Mouse (Mus musculus): Measurements from ENCODE around the gene Hsd11b2. TPM values are rescaled to one million over a fixed set of nuclear protein-coding genes. Genes with fewer than 3 reads are reported as not detected.
A peak's percentile ranks its signal among the peaks of the same experiment; 100 is the strongest.

Gene Hsd11b2
- polyA plus RNA-seq, 1 experiment from 2014 or later = 1.7 TPM

- WGBS = 59% methylated on average over 4 of the region's 4 CpGs
- H3K27ac ChIP-seq (replicated peaks) = no peak overlapping the region
- 0 out of 2 replicates have a peak, but pooled peaks cover 3% of the 10 kb centered on the region for H3K36me3 ChIP-seq
- peaks cover 7% of the 10 kb centered on the region; the same call in 1 of the 2 replicates for H3K27me3 ChIP-seq
- no peak overlapping the region for H3K4me3 ChIP-seq
- no peak for ATAC-seq (replicated peaks)
- H3K4me1 ChIP-seq = peaks cover 38% of the 10 kb centered on the region
- no peak overlapping the region for H3K4me2 ChIP-seq (replicated peaks)
- no peaks in the 10 kb centered on the region for H3K9me3 ChIP-seq
- 0 out of 2 replicates have a peak overlapping the region, but pooled peaks have one; percentile 14 for H3K9ac ChIP-seq (replicated peaks)
These were observed 43.3 kb upstream of the Hsd11b2 start for GRCm38 (mm10) chr8:105475254-105475653.

DNA sequence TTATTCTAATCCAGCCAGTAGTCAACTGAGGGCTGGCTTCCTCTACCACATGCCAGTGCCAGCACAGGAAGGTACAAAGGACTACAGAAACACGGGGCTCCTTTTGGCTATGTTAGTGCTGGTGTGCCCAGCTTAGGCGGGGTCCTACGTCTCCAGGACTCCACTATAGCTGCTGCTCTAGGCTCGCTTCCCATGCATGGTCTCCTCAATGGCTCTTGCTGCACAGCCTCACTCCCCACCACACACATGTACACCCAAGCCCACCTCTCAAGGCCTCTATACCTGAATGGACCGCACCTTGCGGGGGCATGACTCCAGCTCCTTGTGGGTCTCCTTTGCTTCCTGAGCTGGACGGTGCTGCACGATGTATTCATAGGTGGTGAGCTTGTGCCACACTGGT is 42.8 kb upstream of the Hsd11b2 start:
- no peak for ATAC-seq (replicated peaks)
- Histone ChIP-seq H3K27ac (replicated peaks) (no peak overlapping the region), H3K4me1 (peaks cover 33% of the 10 kb centered on the region), H3K4me3 (no peak overlapping the region), H3K27me3 (peaks cover 7% of the 10 kb centered on the region; the same call in 1 of the 2 replicates), H3K9ac (replicated peaks) (no peak overlapping the region), H3K4me2 (replicated peaks) (no peak overlapping the region), H3K9me3 (no peaks in the 10 kb centered on the region), H3K36me3 (0 out of 2 replicates have a peak, but pooled peaks cover 3% of the 10 kb centered on the region)
- WGBS = 90% methylated on average over 8 of the region's 8 CpGs

- H3K36me3 ChIP-seq = 0 out of 2 replicates have a peak, but pooled peaks cover 3% of the 10 kb centered on the region
- no peak overlapping the region for H3K4me3 ChIP-seq
- no peaks in the 10 kb centered on the region for H3K9me3 ChIP-seq
- H3K27ac ChIP-seq (replicated peaks) = no peak overlapping the region
- 93% methylated on average over 7 of the region's 7 CpGs for WGBS
- no peak overlapping the region for H3K9ac ChIP-seq (replicated peaks)
- peaks cover 29% of the 10 kb centered on the region for H3K4me1 ChIP-seq
- peaks cover 7% of the 10 kb centered on the region; the same call in 1 of the 2 replicates for H3K27me3 ChIP-seq
- no peak overlapping the region for H3K4me2 ChIP-seq (replicated peaks)
- no peak for ATAC-seq (replicated peaks)
These were observed 42.4 kb upstream of the Hsd11b2 start for GRCm38 (mm10) chr8:105476161-105476560.

GRCm38 (mm10) chr8:105476628-105477413 is 41.7 kb upstream of the Hsd11b2 start:
- Histone ChIP-seq H3K36me3 (0 out of 2 replicates have a peak, but pooled peaks cover 3% of the 10 kb centered on the region), H3K4me2 (replicated peaks) (no peak overlapping the region), H3K9me3 (no peaks in the 10 kb centered on the region), H3K4me3 (no peak overlapping the region), H3K4me1 (peaks cover 23% of the 10 kb centered on the region), H3K27me3 (peaks cover 7% of the 10 kb centered on the region; the same call in 1 of the 2 replicates), H3K27ac (replicated peaks) (no peak overlapping the region), H3K9ac (replicated peaks) (no peak overlapping the region)
- no peak for ATAC-seq (replicated peaks)
- WGBS = 41% methylated on average over 25 of the region's 25 CpGs

DNA sequence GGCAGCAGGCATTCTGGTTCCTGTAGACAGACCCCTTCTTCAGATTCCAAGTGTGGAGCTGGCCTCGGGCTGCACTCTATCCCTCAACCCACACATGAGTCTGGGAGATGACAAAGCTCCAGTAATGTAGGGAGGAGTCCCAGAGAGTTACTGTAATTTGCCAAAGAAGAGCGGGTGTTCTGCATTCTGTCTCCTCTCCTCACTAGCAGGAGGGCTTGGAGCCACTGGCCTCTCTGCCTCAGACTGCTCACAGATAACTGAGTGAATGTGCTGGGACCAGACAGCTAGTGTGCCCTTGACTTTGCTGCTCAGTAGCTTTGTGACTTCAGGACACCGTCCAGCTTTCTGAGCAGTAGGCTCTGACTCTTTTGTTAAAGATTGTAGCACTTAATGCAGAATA is 40.8 kb upstream of the Hsd11b2 start:
- no peak overlapping the region for H3K27ac ChIP-seq (replicated peaks)
- ATAC-seq (replicated peaks) = no peak
- peaks cover 7% of the 10 kb centered on the region; the same call in 1 of the 2 replicates for H3K27me3 ChIP-seq
- H3K9ac ChIP-seq (replicated peaks) = no peak overlapping the region
- 88% methylated on average over 3 of the region's 3 CpGs for WGBS
- H3K4me2 ChIP-seq (replicated peaks) = no peak overlapping the region
- H3K36me3 ChIP-seq = 0 out of 2 replicates have a peak, but pooled peaks cover 3% of the 10 kb centered on the region
- no peak overlapping the region for H3K4me3 ChIP-seq
- peaks cover 18% of the 10 kb centered on the region for H3K4me1 ChIP-seq
- no peaks in the 10 kb centered on the region for H3K9me3 ChIP-seq

DNA sequence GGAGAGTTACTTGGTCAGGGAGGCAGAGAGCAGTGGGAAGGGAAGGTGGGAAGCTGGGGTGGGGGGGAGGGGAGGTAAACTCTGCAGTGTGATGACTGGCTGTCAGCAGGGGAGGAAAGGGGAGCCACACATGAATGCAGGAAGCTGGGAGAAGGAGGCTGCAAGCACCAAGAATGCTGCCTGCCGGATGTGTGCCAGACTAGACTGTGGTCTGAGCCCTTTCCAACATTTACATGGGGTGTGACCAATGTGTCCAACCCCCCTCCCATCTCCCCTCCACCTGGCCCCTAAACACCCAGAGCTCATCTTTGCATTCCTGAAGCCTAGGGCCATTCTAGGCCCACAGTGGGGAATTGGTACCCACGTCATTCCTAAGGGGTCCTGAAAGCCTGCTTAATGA is 37.5 kb upstream of the Hsd11b2 start:
- no peaks in the 10 kb centered on the region for H3K4me1 ChIP-seq
- no peak for ATAC-seq (replicated peaks)
- H3K27ac ChIP-seq (replicated peaks) = no peak overlapping the region
- no peaks in the 10 kb centered on the region for H3K9me3 ChIP-seq
- no peak overlapping the region for H3K4me2 ChIP-seq (replicated peaks)
- H3K36me3 ChIP-seq = 0 out of 2 replicates have a peak, but pooled peaks cover 3% of the 10 kb centered on the region
- H3K4me3 ChIP-seq = no peak overlapping the region
- H3K9ac ChIP-seq (replicated peaks) = no peak overlapping the region
- 29% methylated on average over 2 of the region's 2 CpGs for WGBS
- no peaks in the 10 kb centered on the region for H3K27me3 ChIP-seq

GRCm38 (mm10) chr8:105481453-105481852 is 37.1 kb upstream of the Hsd11b2 start:
- H3K4me2 ChIP-seq (replicated peaks) = no peak overlapping the region
- no peaks in the 10 kb centered on the region for H3K27me3 ChIP-seq
- H3K4me3 ChIP-seq = no peak overlapping the region
- H3K4me1 ChIP-seq = no peaks in the 10 kb centered on the region
- 65% methylated on average over 6 of the region's 6 CpGs for WGBS
- no peaks in the 10 kb centered on the region for H3K36me3 ChIP-seq
- H3K27ac ChIP-seq (replicated peaks) = no peak overlapping the region
- H3K9me3 ChIP-seq = no peaks in the 10 kb centered on the region
- no peak overlapping the region for H3K9ac ChIP-seq (replicated peaks)
- no peak for ATAC-seq (replicated peaks)

DNA sequence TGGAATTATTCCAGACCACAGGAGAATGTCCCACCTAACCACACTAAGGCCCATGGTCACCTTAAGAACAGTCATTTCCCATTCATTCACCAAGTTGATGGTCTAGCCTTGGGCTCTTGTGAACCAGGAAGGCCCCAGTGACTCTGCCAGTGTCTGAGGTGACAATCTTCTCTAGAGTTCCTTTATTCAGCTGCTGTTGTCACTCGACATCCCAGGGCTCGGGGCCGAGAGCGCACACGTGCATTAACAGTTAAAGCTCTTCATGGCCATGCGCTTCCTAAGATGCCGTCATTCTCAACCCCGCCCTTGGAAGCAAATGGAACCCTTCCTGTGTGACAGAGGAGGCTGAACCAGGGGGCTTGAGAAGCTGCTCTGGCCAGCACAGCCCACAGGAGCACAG is 36.4 kb upstream of the Hsd11b2 start:
- Histone ChIP-seq H3K27ac (replicated peaks) (no peak overlapping the region), H3K9me3 (no peaks in the 10 kb centered on the region), H3K4me1 (no peaks in the 10 kb centered on the region), H3K27me3 (no peaks in the 10 kb centered on the region), H3K36me3 (no peaks in the 10 kb centered on the region), H3K9ac (replicated peaks) (no peak overlapping the region), H3K4me3 (no peak overlapping the region), H3K4me2 (replicated peaks) (no peak overlapping the region)
- no peak for ATAC-seq (replicated peaks)
- WGBS = 85% methylated on average over 8 of the region's 8 CpGs

DNA sequence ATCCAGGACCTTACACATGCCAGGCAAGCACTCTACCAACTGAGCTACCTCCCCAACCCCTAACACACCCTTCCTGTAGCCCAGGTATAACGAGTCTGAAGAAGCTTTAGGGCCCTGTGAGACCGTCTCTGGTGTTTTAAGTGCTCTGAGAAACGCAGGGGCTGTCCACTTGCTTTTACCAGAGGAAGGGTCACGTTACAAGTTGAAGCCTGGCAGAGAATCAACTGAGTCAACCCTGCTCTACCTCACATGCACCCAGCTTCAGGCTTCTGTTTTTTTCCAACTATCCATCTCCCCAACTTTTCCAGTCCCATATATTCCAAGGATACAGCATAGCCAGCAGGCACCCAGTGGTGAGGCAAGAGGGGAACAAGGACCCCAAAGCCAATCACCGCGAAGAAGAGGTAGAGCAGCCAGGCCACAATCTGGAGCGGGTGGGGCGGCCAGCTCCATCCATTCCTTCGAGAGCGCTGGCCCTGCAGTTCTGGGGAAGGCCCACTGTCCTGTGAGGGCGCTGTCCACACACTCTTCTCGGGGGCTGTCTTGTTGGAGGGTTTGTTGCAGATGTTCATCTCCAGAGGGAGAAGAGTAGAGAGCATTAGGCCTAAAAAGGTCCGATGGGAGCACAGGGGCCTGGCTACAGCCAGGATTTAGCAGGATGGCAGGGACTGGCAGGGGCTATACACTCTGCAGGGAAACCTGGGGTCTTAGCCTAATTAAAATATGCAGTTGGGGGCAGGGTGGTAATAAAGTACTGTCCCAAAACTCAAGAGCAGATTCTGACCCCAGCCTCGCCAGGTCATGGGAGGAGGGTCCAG is 35.1 kb upstream of the Hsd11b2 start:
- no peak overlapping the region for H3K9ac ChIP-seq (replicated peaks)
- WGBS = 36% methylated on average over 14 of the region's 14 CpGs
- no peaks in the 10 kb centered on the region for H3K36me3 ChIP-seq
- H3K4me1 ChIP-seq = no peaks in the 10 kb centered on the region
- H3K4me2 ChIP-seq (replicated peaks) = no peak overlapping the region
- H3K27ac ChIP-seq (replicated peaks) = no peak overlapping the region
- no peak overlapping the region for H3K4me3 ChIP-seq
- H3K27me3 ChIP-seq = no peaks in the 10 kb centered on the region
- ATAC-seq (replicated peaks) = no peak; the same call in 1 of the 2 replicates
- no peaks in the 10 kb centered on the region for H3K9me3 ChIP-seq

DNA sequence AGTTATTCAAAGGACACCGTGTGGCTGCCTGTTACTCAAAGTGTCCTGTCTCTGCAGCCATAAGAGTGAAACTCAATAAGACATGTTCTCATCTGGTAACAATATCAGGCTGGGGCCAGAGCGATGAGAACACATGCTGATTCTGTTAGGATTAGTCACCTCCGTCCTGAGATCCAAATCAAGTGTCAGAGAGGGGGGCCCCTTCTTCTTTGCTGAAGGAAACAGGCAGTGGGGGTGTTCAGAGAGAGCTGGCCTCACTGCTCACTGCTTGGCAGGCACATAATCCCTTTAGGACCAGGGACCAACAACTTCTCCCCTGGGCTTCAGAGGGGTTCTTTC is 34.6 kb upstream of the Hsd11b2 start:
- H3K4me2 ChIP-seq (replicated peaks) = no peak overlapping the region
- no peaks in the 10 kb centered on the region for H3K36me3 ChIP-seq
- H3K27ac ChIP-seq (replicated peaks) = no peak overlapping the region
- H3K9ac ChIP-seq (replicated peaks) = no peak overlapping the region
- WGBS = 34% methylated on average over 3 of the region's 3 CpGs
- no peaks in the 10 kb centered on the region for H3K27me3 ChIP-seq
- no peaks in the 10 kb centered on the region for H3K4me1 ChIP-seq
- no peak for ATAC-seq (replicated peaks)
- H3K4me3 ChIP-seq = no peak overlapping the region
- H3K9me3 ChIP-seq = no peaks in the 10 kb centered on the region

DNA sequence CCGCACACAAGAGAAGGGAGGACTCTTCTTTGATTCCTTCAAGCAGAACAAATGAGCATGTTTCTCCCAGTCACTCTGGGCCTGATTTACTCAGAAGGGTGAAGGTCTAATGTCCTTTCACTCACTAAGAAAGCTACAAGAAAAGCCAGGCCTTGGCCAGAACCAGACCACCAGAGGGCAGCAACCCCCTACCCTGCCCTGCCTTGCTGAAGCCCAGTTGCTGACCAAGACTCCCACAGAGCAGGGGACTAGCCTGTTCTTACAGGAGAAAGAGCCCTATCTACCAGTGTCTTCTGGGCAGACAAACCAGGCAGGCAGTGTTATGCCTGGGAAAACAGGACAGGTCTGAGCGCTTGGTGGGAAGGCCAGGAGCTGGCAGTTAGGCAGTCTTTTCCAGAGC is 34.2 kb upstream of the Hsd11b2 start:
- no peaks in the 10 kb centered on the region for H3K9me3 ChIP-seq
- H3K4me1 ChIP-seq = no peaks in the 10 kb centered on the region
- no peak for ATAC-seq (replicated peaks)
- H3K4me3 ChIP-seq = no peak overlapping the region
- H3K9ac ChIP-seq (replicated peaks) = no peak overlapping the region
- no peaks in the 10 kb centered on the region for H3K27me3 ChIP-seq
- no peak overlapping the region for H3K4me2 ChIP-seq (replicated peaks)
- no peaks in the 10 kb centered on the region for H3K36me3 ChIP-seq
- H3K27ac ChIP-seq (replicated peaks) = no peak overlapping the region
- 35% methylated on average over 2 of the region's 2 CpGs for WGBS

- H3K9ac ChIP-seq (replicated peaks) = no peak overlapping the region
- no peaks in the 10 kb centered on the region for H3K36me3 ChIP-seq
- no peaks in the 10 kb centered on the region for H3K9me3 ChIP-seq
- no peaks in the 10 kb centered on the region for H3K4me1 ChIP-seq
- no peak overlapping the region for H3K4me2 ChIP-seq (replicated peaks)
- H3K27ac ChIP-seq (replicated peaks) = no peak overlapping the region
- H3K4me3 ChIP-seq = no peak overlapping the region
- no peaks in the 10 kb centered on the region for H3K27me3 ChIP-seq
- no peak for ATAC-seq (replicated peaks)
- WGBS = 82% methylated on average over 3 of the region's 3 CpGs
These were observed 30.5 kb upstream of the Hsd11b2 start for GRCm38 (mm10) chr8:105488082-105488481.

All from forebrain, embryonic 15.5 days (tissue).